Mouse (Mus musculus) kidney, adult 2 months (tissue): ENCODE measurements around the gene Pced1b. TPM values are rescaled to one million over a fixed set of nuclear protein-coding genes. Genes with fewer than 3 reads are reported as not detected.

Experiments used
- DNase-seq: peaks from one replicate; pipeline ENCODE4 v3.0.0; 2021
- H3K27ac ChIP-seq: fragments of 200-500 bp; 2 replicates; pipeline ENCODE4 v1.5.1; 2012; ENCODE audit warnings: low read depth, low read length, control low read depth, inconsistent platforms; ENCODE audit not compliant: insufficient read depth
- H3K27me3 ChIP-seq: fragments of 200-500 bp; replicated peaks from 2 replicates; pipeline ENCODE4 v1.6.1; 2012; ENCODE audit warnings: mild to moderate bottlenecking, moderate library complexity, low read length, inconsistent platforms; ENCODE audit not compliant: control insufficient read depth, insufficient read depth
- H3K36me3 ChIP-seq: fragments of 200-500 bp; 2 replicates; pipeline ENCODE4 v1.6.1; 2012; ENCODE audit warnings: mild to moderate bottlenecking, moderate library complexity, low read length, inconsistent platforms; ENCODE audit not compliant: control insufficient read depth, insufficient read depth
- H3K4me1 ChIP-seq: fragments of 200-500 bp; 2 replicates; pipeline ENCODE4 v1.6.1; 2011; ENCODE audit warnings: low read length; ENCODE audit not compliant: control insufficient read depth, insufficient read depth
- H3K4me3 ChIP-seq: fragments of 200-500 bp; 2 replicates; pipeline ENCODE4 v1.5.1; 2011; ENCODE audit warnings: mild to moderate bottlenecking, low read depth, low read length, control low read depth; ENCODE audit not compliant: insufficient read depth
- CTCF ChIP-seq: fragments of 200-500 bp; conservative IDR thresholded peaks from 2 replicates; pipeline ENCODE4 v1.5.1; 2011; ENCODE audit warnings: low read depth, mild to moderate bottlenecking, control low read depth, low read length, moderate library complexity, mixed read lengths; ENCODE audit not compliant: insufficient read depth, insufficient read length
- POLR2A ChIP-seq: fragments of 200-500 bp; IDR thresholded peaks from one replicate; pipeline ENCODE4 v1.6.1; 2011; ENCODE audit warnings: low read depth, low read length, control low read depth
- WGBS: fragments of 180-500 bp; shearing (Covaris S2); methylation state at CpG from one replicate; pipeline ENCODE4 v1.1.7; 2018; 5-methylcytosine and 5-hydroxymethylcytosine counted together
- polyA plus RNA-seq: library from polyadenylated mRNA; depleted of rRNA; stranded (reverse); fragments of >200 nt; gene quantifications from 2 replicates; pipeline ENCODE4 v1.2.3, GENCODE M21; 2012

The Pced1b gene
- polyA plus RNA-seq, 1 experiment: 8.2 TPM

GRCm38 (mm10) chr15:97280776-97281175, 33.9 kb downstream of the Pced1b start:
- Histone ChIP-seq H3K27me3 (no peaks in the 10 kb centered on the region), H3K27ac (no peak overlapping the region), H3K4me3 (no peak overlapping the region), H3K4me1 (0 out of 2 replicates have a peak, but pooled peaks cover 4% of the 10 kb centered on the region), H3K36me3 (no peaks in the 10 kb centered on the region)
- no peak for DNase-seq
- TF ChIP-seq POLR2A: no peak
- no peak for TF ChIP-seq CTCF
- 79% methylated on average over 9 of the region's 9 CpGs for WGBS

GRCm38 (mm10) chr15:97281712-97282571, 35.0 kb downstream of the Pced1b start:
- Histone ChIP-seq H3K4me1 (0 out of 2 replicates have a peak, but pooled peaks cover under 1% of the 10 kb centered on the region), H3K36me3 (no peaks in the 10 kb centered on the region), H3K4me3 (no peak overlapping the region), H3K27me3 (no peaks in the 10 kb centered on the region), H3K27ac (no peak overlapping the region)
- WGBS: 84% methylated on average over 10 of the region's 10 CpGs
- no peak for DNase-seq
- no peak for TF ChIP-seq POLR2A
- TF ChIP-seq CTCF: no peak

GRCm38 (mm10) chr15:97282572-97282881, 35.6 kb downstream of the Pced1b start:
- WGBS: 84% methylated on average over 6 of the region's 6 CpGs
- TF ChIP-seq CTCF (no peak), POLR2A (no peak)

GRCm38 (mm10) chr15:97284201-97284600, 37.3 kb downstream of the Pced1b start:
- WGBS: 80% methylated on average over 5 of the region's 5 CpGs
- Histone ChIP-seq H3K36me3 (no peaks in the 10 kb centered on the region), H3K4me1 (no peaks in the 10 kb centered on the region), H3K27ac (no peak overlapping the region), H3K4me3 (no peak overlapping the region), H3K27me3 (no peaks in the 10 kb centered on the region)
- no peak for DNase-seq
- TF ChIP-seq POLR2A (no peak), CTCF (no peak)

More at GRCm38 (mm10) chr15:97282572-97282881, 35.6 kb downstream of the Pced1b start:
- no peak for DNase-seq
- Histone ChIP-seq H3K36me3 (no peaks in the 10 kb centered on the region), H3K4me3 (no peak overlapping the region), H3K4me1 (no peaks in the 10 kb centered on the region), H3K27me3 (no peaks in the 10 kb centered on the region), H3K27ac (no peak overlapping the region)

GRCm38 (mm10) chr15:97285665-97286212, 38.8 kb downstream of the Pced1b start:
- no peak overlapping the region for H3K4me3 ChIP-seq
- no peaks in the 10 kb centered on the region for H3K27me3 ChIP-seq
- H3K27ac ChIP-seq: no peak overlapping the region
- 87% methylated on average over 10 of the region's 10 CpGs for WGBS
- no peak for DNase-seq
- no peaks in the 10 kb centered on the region for H3K4me1 ChIP-seq
- H3K36me3 ChIP-seq: no peaks in the 10 kb centered on the region
- TF ChIP-seq POLR2A: no peak
- no peak for TF ChIP-seq CTCF

- TF ChIP-seq CTCF: no peak
- TF ChIP-seq POLR2A: no peak
- H3K36me3 ChIP-seq: no peaks in the 10 kb centered on the region
- no peaks in the 10 kb centered on the region for H3K27me3 ChIP-seq
- no peak overlapping the region for H3K27ac ChIP-seq
- DNase-seq: no peak
- no peak overlapping the region for H3K4me3 ChIP-seq
- no peaks in the 10 kb centered on the region for H3K4me1 ChIP-seq
- 78% methylated on average over 10 of the region's 10 CpGs for WGBS
Observed at GRCm38 (mm10) chr15:97286731-97287130, 39.8 kb downstream of the Pced1b start.

- H3K27ac ChIP-seq: no peak overlapping the region
- H3K27me3 ChIP-seq: no peaks in the 10 kb centered on the region
- no peak overlapping the region for H3K4me3 ChIP-seq
- no peaks in the 10 kb centered on the region for H3K36me3 ChIP-seq
- H3K4me1 ChIP-seq: no peaks in the 10 kb centered on the region
- 90% methylated on average over 5 of the region's 5 CpGs for WGBS
- no peak for DNase-seq
- no peak for TF ChIP-seq CTCF
- TF ChIP-seq POLR2A: no peak
Observed at GRCm38 (mm10) chr15:97287436-97288143, 40.7 kb downstream of the Pced1b start.
